In the genomic region with DNA sequence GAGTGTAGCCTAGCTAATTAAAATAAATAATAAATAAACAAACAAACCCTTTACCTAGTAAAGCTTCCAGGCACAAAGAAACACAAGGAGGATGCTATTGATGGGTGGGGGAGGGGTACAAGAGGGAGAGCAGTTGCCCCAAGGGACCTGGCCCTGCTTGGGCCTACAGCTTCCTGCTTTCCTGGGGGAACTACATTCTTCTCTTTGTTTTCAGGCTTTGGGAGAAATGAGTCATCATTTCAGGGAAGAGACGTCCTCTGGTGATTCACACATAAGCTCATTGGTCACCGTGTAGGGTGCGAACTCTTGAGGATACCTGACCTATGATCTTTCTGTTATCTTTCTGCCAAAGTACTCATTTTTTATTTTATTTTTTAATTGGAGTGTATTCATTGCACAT, we compare ENCODE assay signal across 22 mouse cellular contexts. TPM values are rescaled to one million over a fixed set of nuclear protein-coding genes. Genes with fewer than 3 reads are reported as not detected.
DNase-seq lines count a peak whose midpoint lies in the region; ATAC-seq and TF ChIP-seq lines count a peak whose summit lies in the region.
"Had no signal": no experiment of that assay in that cellular context is flagged by ENCODE, and none has a peak within 500 bp of the region (broad histone marks: within the 10 kb centered on the region; RNA-seq: fewer than 3 reads in every experiment).

No protein-coding gene starts in this region.

- ATAC-seq in kidney, postnatal 0 days (replicated peaks; ENCODE audit: low FRiP score, low read depth): no peak
- no peak for ATAC-seq in hindbrain, embryonic 14.5 days (ENCODE audit: low FRiP score)
- ATAC-seq: hindbrain, postnatal 0 days; liver, postnatal 0 days had no signal

- no peak overlapping the region for H3K9ac ChIP-seq in kidney, postnatal 0 days (ENCODE audit: low read depth, low read length)
- no peak overlapping the region for H3K9ac ChIP-seq in hindbrain, embryonic 14.5 days
- H3K9ac ChIP-seq: embryonic facial prominence, embryonic 12.5 days; liver, postnatal 0 days had no signal

- H3K27ac ChIP-seq in kidney, postnatal 0 days: no peak overlapping the region
- H3K27ac ChIP-seq in hindbrain, embryonic 14.5 days: no peak overlapping the region
- H3K27ac ChIP-seq: embryonic facial prominence, embryonic 12.5 days; gastrocnemius, adult 2 months; hindbrain, postnatal 0 days; left cerebral cortex, adult 2 months; limb, embryonic 10.5 days had no signal

- peak; percentile 24 for DNase-seq in kidney, postnatal 0 days (ENCODE audit: low spot score)
- no peak for DNase-seq in kidney, postnatal 10 days
- DNase-seq in A20 (ENCODE audit: low read depth, low spot score): peak; percentile 27
- peak; percentile 89 for DNase-seq in Muller cell, postnatal 12 days (ENCODE audit: inconsistent ontology term)
- peak; percentile 22 for DNase-seq in skeletal muscle tissue, adult 2 months (ENCODE audit: low read depth, low spot score)
- no peak for DNase-seq in T-cell, adult 2 months (ENCODE audit: low spot score)
- no peak for DNase-seq in hindbrain, embryonic 14.5 days (ENCODE audit: low spot score)
- DNase-seq: cerebellum, adult 9-11 months; gastrocnemius, adult 2 months; heart, postnatal 4 days; kidney, adult 2 months; kidney, postnatal 36 days; layer of hippocampus, adult 9-11 months; liver, postnatal 0 days; right cerebral cortex, postnatal 14 days had no signal

- no peaks in the 10 kb centered on the region for H3K36me3 ChIP-seq in kidney, postnatal 0 days (ENCODE audit: insufficient read depth, low read length)
- no peaks in the 10 kb centered on the region for H3K36me3 ChIP-seq in hindbrain, embryonic 14.5 days (replicated peaks; ENCODE audit: control insufficient read depth, insufficient read depth)
- H3K36me3 ChIP-seq: embryonic facial prominence, embryonic 12.5 days; limb, embryonic 10.5 days had no signal

- no peak overlapping the region for H3K4me3 ChIP-seq in kidney, postnatal 0 days (replicated peaks; ENCODE audit: low read depth, low read length)
- no peak overlapping the region for H3K4me3 ChIP-seq in hindbrain, embryonic 14.5 days (replicated peaks; ENCODE audit: low read length)
- H3K4me3 ChIP-seq: embryonic facial prominence, embryonic 12.5 days; gastrocnemius, adult 2 months; left cerebral cortex, adult 2 months; limb, embryonic 10.5 days had no signal

- no peak for TF ChIP-seq CTCF in kidney, postnatal 0 days (IDR thresholded peaks at IDR 0.05; ENCODE audit: low read depth)

- H3K9me3 ChIP-seq in kidney, postnatal 0 days (replicated peaks; ENCODE audit: low read length): no peaks in the 10 kb centered on the region
- no peaks in the 10 kb centered on the region for H3K9me3 ChIP-seq in hindbrain, embryonic 14.5 days (ENCODE audit: control insufficient read depth, low read length)
- H3K9me3 ChIP-seq: embryonic facial prominence, embryonic 12.5 days; limb, embryonic 10.5 days had no signal

- H3K27me3 ChIP-seq in kidney, postnatal 0 days (ENCODE audit: insufficient read depth, low read length): no peaks in the 10 kb centered on the region
- H3K27me3 ChIP-seq in hindbrain, embryonic 14.5 days (ENCODE audit: control insufficient read depth, insufficient read depth, low read length): peaks cover 17% of the 10 kb centered on the region

- H3K4me1 ChIP-seq in kidney, postnatal 0 days (replicated peaks; ENCODE audit: insufficient read depth, low read length): 0 out of 2 replicates have a peak, but pooled peaks cover 4% of the 10 kb centered on the region
- peaks cover 14% of the 10 kb centered on the region for H3K4me1 ChIP-seq in hindbrain, embryonic 14.5 days (replicated peaks; ENCODE audit: control insufficient read depth, insufficient read depth, low read length)

- WGBS in kidney, postnatal 0 days: 75% methylated on average over 3 of the region's 3 CpGs
- WGBS in hindbrain, embryonic 14.5 days: 76% methylated on average over 3 of the region's 3 CpGs

- no peak overlapping the region for H3K4me2 ChIP-seq in kidney, postnatal 0 days (ENCODE audit: low read length)
- H3K4me2 ChIP-seq in hindbrain, embryonic 14.5 days (replicated peaks): no peak overlapping the region
- H3K4me2 ChIP-seq: embryonic facial prominence, embryonic 12.5 days had no signal

RNA-seq across cellular contexts. Expression of gene Arntl2, which starts 2.3 kb away (rescaled TPM):
- polyA plus RNA-seq in kidney, postnatal 0 days (2015; fragmentation: Nextera tagmentation; extraction: Ambion mirVana): 1.2 and 1.8 TPM in 2 replicates
- polyA plus RNA-seq in hindbrain, embryonic 14.5 days (2014; fragmentation: Nextera tagmentation; extraction: Ambion mirVana): 2.5 TPM in 2 replicates

RNA-seq across cellular contexts. Expression of gene Smco2, which starts 56.4 kb away (rescaled TPM):
- polyA plus RNA-seq in kidney, postnatal 0 days (2015; fragmentation: Nextera tagmentation; extraction: Ambion mirVana): not detected in 2 replicates
- not detected in 2 replicates for polyA plus RNA-seq in hindbrain, embryonic 14.5 days (2014; fragmentation: Nextera tagmentation; extraction: Ambion mirVana)
- polyA plus RNA-seq: embryonic facial prominence, embryonic 12.5 days; hindbrain, postnatal 0 days; kidney, adult 2 months; limb, embryonic 10.5 days; liver, postnatal 0 days; midbrain, postnatal 0 days; spleen, adult 2 months; stomach, embryonic 14.5 days had no signal

Comparison
In these comparisons a context has a peak if more than half of its experiments do, and no peak if none do; other contexts are left out.
1. DNase-seq: peak in kidney, postnatal 0 days (single experiment), A20 (single experiment), Muller cell, postnatal 12 days (single experiment) and skeletal muscle tissue, adult 2 months (single experiment); none in kidney, postnatal 10 days (single experiment), T-cell, adult 2 months (single experiment) and hindbrain, embryonic 14.5 days (single experiment).